12 mouse cellular contexts compared by ENCODE assay signal in genomic region chr2:164435216-164436090, GRCm38 (mm10). TPM values are rescaled to one million over a fixed set of nuclear protein-coding genes. Genes with fewer than 3 reads are reported as not detected.
DNase-seq lines count a peak whose midpoint lies in the region; ATAC-seq and TF ChIP-seq lines count a peak whose summit lies in the region.
"Had no signal": no experiment of that assay in that cellular context is flagged by ENCODE, and none has a peak within 500 bp of the region (broad histone marks: within the 10 kb centered on the region; RNA-seq: fewer than 3 reads in every experiment).

No protein-coding gene starts in this region.

- WGBS in kidney, embryonic 15.5 days: 21% methylated on average over 5 of the region's 5 CpGs
- whole genome bisulfite sequencing in olfactory bulb, adult 2 months: 73% methylated on average over 5 of the region's 5 CpGs

- peak; percentile 62 for DNase-seq in kidney, adult 18-20 months
- DNase-seq in kidney, postnatal 10 days: no peak
- DNase-seq in left cerebral cortex, postnatal 36 days (ENCODE audit: low spot score in 2 of 2): no peak
- DNase-seq in right cerebral cortex, postnatal 36 days (ENCODE audit: low spot score in 2 of 2): no peak
- no peak for DNase-seq in cerebellum, adult 9-10 months
- DNase-seq: cerebellum, adult 11 months had no signal

- H3K9ac ChIP-seq in kidney, embryonic 15.5 days: no peak overlapping the region
- H3K9ac ChIP-seq: neural tube, embryonic 15.5 days had no signal

- TF ChIP-seq CTCF in olfactory bulb, adult 2 months (IDR thresholded peaks at IDR 0.05; ENCODE audit: insufficient read depth, low read depth, low read length): no peak

- H3K27ac ChIP-seq in brown adipose tissue, adult 24 weeks (replicated peaks; ENCODE audit: low read depth, low read length): peak overlapping the region; percentile 89
- peak overlapping the region; percentile 93 for H3K27ac ChIP-seq in kidney, embryonic 15.5 days
- peak overlapping the region; percentile 23; the same call in 1 of the 2 replicates for H3K27ac ChIP-seq in olfactory bulb, adult 2 months (ENCODE audit: insufficient read depth, low read depth, low read length)
- H3K27ac ChIP-seq: neural tube, embryonic 15.5 days had no signal

- no peaks in the 10 kb centered on the region for H3K36me3 ChIP-seq in kidney, embryonic 15.5 days
- H3K36me3 ChIP-seq: neural tube, embryonic 15.5 days had no signal

- no peak overlapping the region for H3K4me3 ChIP-seq in brown adipose tissue, adult 24 weeks (ENCODE audit: insufficient read depth, low read depth, low read length)
- H3K4me3 ChIP-seq in kidney, embryonic 15.5 days (replicated peaks): no peak overlapping the region
- no peak overlapping the region for H3K4me3 ChIP-seq in olfactory bulb, adult 2 months (ENCODE audit: insufficient read depth, low read depth, low read length)
- H3K4me3 ChIP-seq: neural tube, embryonic 15.5 days had no signal

- peaks cover 43% of the 10 kb centered on the region for H3K4me1 ChIP-seq in brown adipose tissue, adult 24 weeks (ENCODE audit: control insufficient read depth, insufficient read depth, insufficient read length, low read length)
- peaks cover 100% of the 10 kb centered on the region for H3K4me1 ChIP-seq in kidney, embryonic 15.5 days
- peaks cover 41% of the 10 kb centered on the region for H3K4me1 ChIP-seq in olfactory bulb, adult 2 months (ENCODE audit: control insufficient read depth, insufficient read depth, low read length)

- H3K4me2 ChIP-seq in kidney, embryonic 15.5 days: peak overlapping the region; percentile 78
- H3K4me2 ChIP-seq: neural tube, embryonic 15.5 days had no signal

- no peak for ATAC-seq in kidney, embryonic 15.5 days (replicated peaks; ENCODE audit: low FRiP score)

- intact Hi-C loops in left cerebral cortex, postnatal 36 days (cut with DNase I): no loop called here

- H3K9me3 ChIP-seq in kidney, embryonic 15.5 days (replicated peaks): no peaks in the 10 kb centered on the region
- H3K9me3 ChIP-seq: neural tube, embryonic 15.5 days had no signal

- TF ChIP-seq POLR2A in olfactory bulb, adult 2 months (IDR thresholded peaks at IDR 0.05; ENCODE audit: insufficient read depth, low read depth, low read length): no peak

- no peaks in the 10 kb centered on the region for H3K27me3 ChIP-seq in kidney, embryonic 15.5 days
- H3K27me3 ChIP-seq: CH12.LX; neural tube, embryonic 15.5 days had no signal

RNA-seq across cellular contexts. Expression of gene Sdc4, which starts 8.2 kb away (rescaled TPM):
- 34.7 and 37.6 TPM in 2 replicates for polyA plus RNA-seq in brown adipose tissue, adult 24 weeks (2012; ENCODE audit: insufficient read depth, insufficient read length, missing spikeins)
- polyA plus RNA-seq in kidney, embryonic 15.5 days (2015; fragmentation: Nextera tagmentation; extraction: Ambion mirVana): 149 and 161 TPM in 2 replicates
- polyA plus RNA-seq in olfactory bulb, adult 2 months (2012; ENCODE audit: insufficient read depth, insufficient read length, low replicate concordance, missing spikeins): 124 TPM in 1 of 2 replicates, not detected in the other
- total RNA-seq in left cerebral cortex, postnatal 36 days (2021): 10 to 100 TPM; 98.5 TPM

RNA-seq across cellular contexts. Expression of gene Sys1, which starts 21.3 kb away (rescaled TPM):
- polyA plus RNA-seq in brown adipose tissue, adult 24 weeks (2012; ENCODE audit: insufficient read depth, insufficient read length, missing spikeins): 24.4 and 27.2 TPM in 2 replicates
- polyA plus RNA-seq in kidney, embryonic 15.5 days (2015; fragmentation: Nextera tagmentation; extraction: Ambion mirVana): 59.2 and 64.2 TPM in 2 replicates
- not detected in 2 replicates for polyA plus RNA-seq in olfactory bulb, adult 2 months (2012; ENCODE audit: insufficient read depth, insufficient read length, low replicate concordance, missing spikeins)
- total RNA-seq in left cerebral cortex, postnatal 36 days (2021): 10 to 100 TPM; 34.7 to 40.4 TPM

RNA-seq across cellular contexts. Expression of gene Gm20458, which starts 25.3 kb away (rescaled TPM):
- 2.4 TPM in 1 of 2 replicates, not detected in the other for polyA plus RNA-seq in brown adipose tissue, adult 24 weeks (2012; ENCODE audit: insufficient read depth, insufficient read length, missing spikeins)
- polyA plus RNA-seq in kidney, embryonic 15.5 days (2015; fragmentation: Nextera tagmentation; extraction: Ambion mirVana): 7.7 and 8.3 TPM in 2 replicates
- polyA plus RNA-seq in olfactory bulb, adult 2 months (2012; ENCODE audit: insufficient read depth, insufficient read length, low replicate concordance, missing spikeins): not detected in 2 replicates
- 10 to 100 TPM in 1 of 2 experiments, 1 to 10 TPM in 1; 8.1 to 14.9 TPM for total RNA-seq in left cerebral cortex, postnatal 36 days (2021)
- total RNA-seq: megakaryocyte-erythroid progenitor cell, adult 5-6 weeks had no signal

RNA-seq across cellular contexts. Expression of gene Matn4, which starts 30.5 kb away (rescaled TPM):
- polyA plus RNA-seq in brown adipose tissue, adult 24 weeks (2012; ENCODE audit: insufficient read depth, insufficient read length, missing spikeins): 0.52 TPM in 1 of 2 replicates, not detected in the other
- polyA plus RNA-seq in kidney, embryonic 15.5 days (2015; fragmentation: Nextera tagmentation; extraction: Ambion mirVana): 1.1 and 2.4 TPM in 2 replicates
- not detected in 2 replicates for polyA plus RNA-seq in olfactory bulb, adult 2 months (2012; ENCODE audit: insufficient read depth, insufficient read length, low replicate concordance, missing spikeins)
- total RNA-seq in left cerebral cortex, postnatal 36 days (2021): 10 to 100 TPM; 11.4 to 13.0 TPM
- total RNA-seq: CH12.LX had no signal

RNA-seq across cellular contexts. Expression of gene Rbpjl, which starts 32.5 kb away (rescaled TPM):
- not detected in 2 replicates for polyA plus RNA-seq in brown adipose tissue, adult 24 weeks (2012; ENCODE audit: insufficient read depth, insufficient read length, missing spikeins)
- 0.05 and 0.08 TPM in 2 replicates for polyA plus RNA-seq in kidney, embryonic 15.5 days (2015; fragmentation: Nextera tagmentation; extraction: Ambion mirVana)
- polyA plus RNA-seq in olfactory bulb, adult 2 months (2012; ENCODE audit: insufficient read depth, insufficient read length, low replicate concordance, missing spikeins): not detected in 2 replicates
- total RNA-seq in left cerebral cortex, postnatal 36 days (2021): under 1 TPM; 0.30 to 0.34 TPM
- total RNA-seq: megakaryocyte-erythroid progenitor cell, adult 5-6 weeks had no signal

Comparison
In these comparisons a context has a peak if more than half of its experiments do, and no peak if none do; other contexts are left out.
1. H3K27ac ChIP-seq: peak in every context shown above with its lines; median percentile 93 in kidney, embryonic 15.5 days; 89 in brown adipose tissue, adult 24 weeks; 23 in olfactory bulb, adult 2 months.
2. RNA of gene Sys1, which starts 21.3 kb away (polyA plus RNA-seq): 59.2 to 64.2 TPM in kidney, embryonic 15.5 days and 24.4 to 27.2 TPM in brown adipose tissue, adult 24 weeks; not detected in olfactory bulb, adult 2 months; every median in the first group is over 10 times any median in the second.